Mouse (Mus musculus) liver, embryonic 13.5 days (tissue): Measurements from ENCODE around the gene Bsg. TPM values are rescaled to one million over a fixed set of nuclear protein-coding genes. Genes with fewer than 3 reads are reported as not detected.
A peak's percentile ranks its signal among the peaks of the same experiment; 100 is the strongest.

Experiments used
- ATAC-seq: fragments of 200-750 bp; cut with Nextera tagmentation; 2 replicates; pipeline ENCODE4 v1.8.0; 2017; ENCODE audit warnings: low read depth, mild to moderate bottlenecking, moderate number of reproducible peaks, moderate library complexity
- DNase-seq: peaks from one replicate; pipeline ENCODE4 v3.0.0; 2022
- H3K27ac ChIP-seq: fragments of 300-500 bp; sonication (generic); 2 replicates; pipeline ENCODE4 v1.5.1; 2015; ENCODE audit warnings: moderate library complexity, mild to moderate bottlenecking, inconsistent platforms
- H3K27me3 ChIP-seq: fragments of 300-500 bp; sonication (generic); 2 replicates; pipeline ENCODE4 v1.6.1; 2015; ENCODE audit warnings: mild to moderate bottlenecking, inconsistent platforms
- H3K36me3 ChIP-seq: fragments of 300-500 bp; sonication (generic); 2 replicates; pipeline ENCODE4 v1.6.1; 2015; ENCODE audit warnings: mild to moderate bottlenecking, inconsistent platforms
- H3K4me1 ChIP-seq: fragments of 300-500 bp; sonication (generic); replicated peaks from 2 replicates; pipeline ENCODE4 v1.6.1; 2015; ENCODE audit warnings: inconsistent platforms
- H3K4me2 ChIP-seq: fragments of 300-500 bp; sonication (generic); 2 replicates; pipeline ENCODE4 v1.6.1; 2015; ENCODE audit warnings: inconsistent platforms, mild to moderate bottlenecking, moderate library complexity
- H3K4me3 ChIP-seq: fragments of 300-500 bp; sonication (generic); replicated peaks from 2 replicates; pipeline ENCODE4 v1.5.1; 2015; ENCODE audit warnings: mild to moderate bottlenecking, inconsistent platforms
- H3K9ac ChIP-seq: fragments of 300-500 bp; sonication (generic); 2 replicates; pipeline ENCODE4 v1.6.1; 2015; ENCODE audit warnings: mild to moderate bottlenecking, inconsistent platforms
- H3K9me3 ChIP-seq: fragments of 300-500 bp; sonication (generic); replicated peaks from 2 replicates; pipeline ENCODE4 v1.6.1; 2016; ENCODE audit warnings: inconsistent platforms
- WGBS: fragments of 180-500 bp; shearing (Covaris S2); methylation state at CpG from one replicate; pipeline ENCODE4 v1.1.7; 2015; ENCODE audit not compliant: insufficient replicate concordance; 5-methylcytosine and 5-hydroxymethylcytosine counted together
- polyA plus RNA-seq: library from polyadenylated mRNA; unstranded; fragments of >200 nt; fragmentation: Nextera tagmentation; extraction: Ambion mirVana; gene quantifications from 2 replicates; pipeline ENCODE4 v1.2.1, GENCODE M21; 2015

Bsg gene
- 903 and 946 TPM in 2 replicates for polyA plus RNA-seq

GRCm38 (mm10) chr10:79704065-79704969 lies at the start of gene Bsg:
Bsg (plus strand) TSS chr10:79704491.
- Histone ChIP-seq H3K9me3 (no peaks in the 10 kb centered on the region), H3K4me1 (peaks cover 65% of the 10 kb centered on the region)
- under 1% methylated on average over 65 of the region's 65 CpGs for WGBS

DNA sequence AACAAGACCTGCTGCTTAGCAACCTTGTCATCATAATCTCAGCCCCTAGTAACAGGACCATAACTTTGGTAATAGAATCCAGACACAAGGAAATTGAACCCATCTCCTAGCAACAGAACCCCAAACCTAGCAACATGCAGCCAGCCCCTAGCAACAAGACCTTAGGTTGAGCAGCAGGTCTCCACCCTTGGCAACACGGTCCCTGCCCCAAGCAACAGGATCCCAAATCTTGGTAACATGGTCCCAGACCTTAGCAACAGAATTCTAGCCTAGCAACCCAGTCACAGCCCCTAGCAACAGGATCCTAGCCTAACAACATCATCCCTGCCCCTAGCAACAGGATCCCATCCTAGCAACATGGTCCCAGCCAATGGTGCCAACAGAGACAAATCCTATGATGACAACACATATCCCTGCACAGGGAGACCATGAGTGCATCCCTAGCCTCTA lies 49.3 kb upstream of the Bsg start:
- no peak for DNase-seq
- ATAC-seq, result no peak
- 53% methylated on average over 1 of the region's 1 CpGs for WGBS

More at GRCm38 (mm10) chr10:79704065-79704969, at the start of gene Bsg:
- peak within 1 kb of the TSS; percentile 98 for H3K27ac ChIP-seq
- DNase-seq, result peak; percentile 99
- H3K36me3 ChIP-seq, result peaks cover 33% of the 10 kb centered on the region
- H3K4me3 ChIP-seq, result peak within 1 kb of the TSS; percentile 78
- peak; percentile 89 for ATAC-seq
- peak within 1 kb of the TSS; percentile 99 for H3K4me2 ChIP-seq
- H3K27me3 ChIP-seq, result no peaks in the 10 kb centered on the region
- peak within 1 kb of the TSS; percentile 98 for H3K9ac ChIP-seq

DNA sequence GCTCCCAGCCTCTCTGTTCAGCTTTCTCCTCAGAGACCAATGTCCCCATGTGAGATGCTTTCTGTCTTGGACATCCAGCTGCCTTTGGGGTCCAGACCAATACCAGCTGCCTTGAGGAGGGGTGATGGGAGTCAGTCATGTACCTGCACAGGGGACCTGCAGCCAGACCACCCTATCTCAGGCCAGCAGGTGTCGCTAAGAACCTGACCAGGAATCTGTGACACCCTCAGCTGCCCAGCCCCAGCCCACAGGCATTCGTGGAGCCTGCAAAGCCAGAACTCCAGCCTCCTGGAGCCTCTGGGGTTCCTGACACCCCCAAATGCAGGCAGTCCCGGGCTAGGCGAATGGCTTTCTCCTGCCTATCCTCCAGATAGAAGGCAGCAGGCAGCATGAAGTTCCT lies 45.5 kb upstream of the Bsg start:
- H3K4me2 ChIP-seq, result no peak overlapping the region
- DNase-seq (no peak), ATAC-seq (no peak)
- peaks cover 16% of the 10 kb centered on the region for H3K27me3 ChIP-seq
- WGBS, result 25% methylated on average over 4 of the region's 4 CpGs
- no peaks in the 10 kb centered on the region for H3K36me3 ChIP-seq
- no peak overlapping the region for H3K4me3 ChIP-seq
- H3K27ac ChIP-seq, result no peak overlapping the region
- no peaks in the 10 kb centered on the region for H3K9me3 ChIP-seq
- peaks cover 5% of the 10 kb centered on the region for H3K4me1 ChIP-seq
- no peak overlapping the region for H3K9ac ChIP-seq

More for the DNA sequence above, 49.3 kb upstream of the Bsg start:
- no peaks in the 10 kb centered on the region for H3K36me3 ChIP-seq
- H3K9me3 ChIP-seq, result no peaks in the 10 kb centered on the region
- no peak overlapping the region for H3K9ac ChIP-seq
- H3K4me2 ChIP-seq, result no peak overlapping the region
- H3K27me3 ChIP-seq, result peaks cover 30% of the 10 kb centered on the region
- no peak overlapping the region for H3K4me3 ChIP-seq
- H3K27ac ChIP-seq, result no peak overlapping the region
- no peaks in the 10 kb centered on the region for H3K4me1 ChIP-seq

- no peak overlapping the region for H3K9ac ChIP-seq
- no peak for DNase-seq
- no peak for ATAC-seq
- H3K4me1 ChIP-seq, result peaks cover 5% of the 10 kb centered on the region
- H3K27ac ChIP-seq, result no peak overlapping the region
- peaks cover 10% of the 10 kb centered on the region for H3K27me3 ChIP-seq
- 70% methylated on average over 2 of the region's 2 CpGs for WGBS
- no peak overlapping the region for H3K4me2 ChIP-seq
- H3K9me3 ChIP-seq, result no peaks in the 10 kb centered on the region
- H3K4me3 ChIP-seq, result no peak overlapping the region
- H3K36me3 ChIP-seq, result no peaks in the 10 kb centered on the region
These were observed 44.0 kb upstream of the Bsg start for GRCm38 (mm10) chr10:79660298-79660697.

GRCm38 (mm10) chr10:79661861-79662260 lies 42.4 kb upstream of the Bsg start:
- H3K27ac ChIP-seq, result no peak overlapping the region
- no peak for ATAC-seq
- WGBS, result 35% methylated on average over 3 of the region's 3 CpGs

DNA sequence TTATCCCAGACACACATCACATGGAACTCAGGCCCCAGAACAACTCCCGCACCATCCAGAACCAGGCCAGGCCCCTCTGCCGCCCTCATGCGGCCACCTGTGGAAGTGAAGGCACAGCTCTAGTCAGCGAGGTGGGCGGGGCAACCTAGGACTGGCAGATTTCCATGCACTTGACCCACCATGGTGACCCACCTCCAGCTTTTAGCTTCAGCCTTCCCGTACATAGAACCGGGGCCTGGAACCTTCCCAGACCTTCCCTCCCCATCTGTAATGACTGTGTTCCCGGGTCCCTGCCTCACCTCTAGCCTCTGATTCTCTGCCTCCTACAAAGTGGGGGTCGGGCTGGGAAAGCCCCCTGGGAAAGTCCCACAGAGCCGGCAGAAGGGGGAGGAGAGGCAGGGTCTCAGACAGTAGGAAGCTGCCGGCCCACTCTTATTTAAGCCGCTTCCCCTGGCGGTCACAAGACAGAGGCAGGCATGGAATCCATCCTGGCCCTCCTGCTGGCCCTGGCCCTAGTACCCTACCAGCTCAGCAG lies 40.1 kb upstream of the Bsg start, which contains the start of gene Madcam1:
Gene Madcam1 (plus strand): TSS at position 429 of the 535 bp plus-strand sequence.
- H3K9me3 ChIP-seq, result no peaks in the 10 kb centered on the region
- H3K9ac ChIP-seq, result no peak within 1 kb of the TSS
- H3K4me2 ChIP-seq, result no peak within 1 kb of the TSS
- H3K4me1 ChIP-seq, result peaks cover 7% of the 10 kb centered on the region
- DNase-seq (peak; percentile 66), ATAC-seq (no peak)
- no peak within 1 kb of the TSS for H3K4me3 ChIP-seq
- H3K27me3 ChIP-seq, result peaks cover 9% of the 10 kb centered on the region; the same call in 1 of the 2 replicates
- no peak within 1 kb of the TSS for H3K27ac ChIP-seq
- WGBS, result 17% methylated on average over 13 of the region's 13 CpGs
- no peaks in the 10 kb centered on the region for H3K36me3 ChIP-seq

More at GRCm38 (mm10) chr10:79661861-79662260, 42.4 kb upstream of the Bsg start:
- H3K4me3 ChIP-seq, result no peak overlapping the region
- DNase-seq, result no peak
- H3K9me3 ChIP-seq, result no peaks in the 10 kb centered on the region
- no peaks in the 10 kb centered on the region for H3K36me3 ChIP-seq
- no peak overlapping the region for H3K4me2 ChIP-seq
- peaks cover 5% of the 10 kb centered on the region for H3K4me1 ChIP-seq
- no peak overlapping the region for H3K9ac ChIP-seq
- peaks cover 9% of the 10 kb centered on the region; the same call in 1 of the 2 replicates for H3K27me3 ChIP-seq

DNA sequence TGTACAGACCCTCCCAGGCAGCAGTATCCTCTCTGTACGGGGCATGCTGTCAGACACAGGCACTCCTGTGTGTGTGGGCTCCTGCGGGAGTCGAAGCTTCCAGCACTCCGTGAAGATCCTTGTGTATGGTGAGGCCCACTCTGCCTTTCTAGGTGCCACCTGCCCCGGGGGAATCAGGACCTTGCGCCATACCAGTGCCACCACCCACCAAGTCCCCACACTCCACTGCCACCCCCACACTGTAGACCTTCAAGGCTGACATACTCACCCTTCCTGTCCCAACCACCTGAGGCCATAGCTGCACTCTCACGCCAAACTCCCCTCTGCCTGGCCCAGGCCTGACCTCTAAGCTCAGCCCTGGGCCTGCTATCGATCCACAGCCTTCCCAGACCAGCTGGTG lies 39.2 kb upstream of the Bsg start:
- WGBS, result 73% methylated on average over 8 of the region's 8 CpGs
- H3K4me1 ChIP-seq, result peaks cover 9% of the 10 kb centered on the region
- H3K36me3 ChIP-seq, result no peaks in the 10 kb centered on the region
- H3K4me2 ChIP-seq, result no peak overlapping the region
- H3K9ac ChIP-seq, result no peak overlapping the region
- no peak overlapping the region for H3K4me3 ChIP-seq
- H3K27me3 ChIP-seq, result peaks cover 9% of the 10 kb centered on the region; the same call in 1 of the 2 replicates
- ATAC-seq (no peak), DNase-seq (no peak)
- no peak overlapping the region for H3K27ac ChIP-seq
- no peaks in the 10 kb centered on the region for H3K9me3 ChIP-seq

DNA sequence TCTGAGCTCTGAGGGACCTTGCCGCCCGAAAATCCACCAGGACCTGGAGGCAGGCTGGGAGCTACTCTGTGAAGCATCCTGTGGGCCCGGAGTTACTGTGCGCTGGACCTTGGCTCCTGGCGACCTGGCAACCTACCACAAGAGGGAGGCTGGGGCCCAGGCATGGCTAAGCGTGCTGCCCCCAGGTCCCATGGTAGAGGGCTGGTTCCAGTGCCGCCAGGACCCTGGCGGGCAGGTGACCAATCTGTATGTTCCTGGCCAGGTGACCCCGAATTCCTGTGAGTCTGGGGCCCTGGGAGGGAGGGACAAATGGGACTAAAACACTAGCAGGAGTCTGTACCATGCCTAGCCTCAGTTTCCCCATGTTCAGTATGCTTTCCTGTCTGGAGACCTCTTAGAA lies 37.8 kb upstream of the Bsg start:
- H3K4me2 ChIP-seq, result no peak overlapping the region
- WGBS, result 53% methylated on average over 9 of the region's 9 CpGs
- DNase-seq (no peak), ATAC-seq (no peak)
- H3K9ac ChIP-seq, result no peak overlapping the region
- no peaks in the 10 kb centered on the region for H3K36me3 ChIP-seq
- no peak overlapping the region for H3K27ac ChIP-seq
- H3K9me3 ChIP-seq, result no peaks in the 10 kb centered on the region
- H3K27me3 ChIP-seq, result peaks cover 9% of the 10 kb centered on the region; the same call in 1 of the 2 replicates
- no peak overlapping the region for H3K4me3 ChIP-seq
- H3K4me1 ChIP-seq, result peaks cover 24% of the 10 kb centered on the region

DNA sequence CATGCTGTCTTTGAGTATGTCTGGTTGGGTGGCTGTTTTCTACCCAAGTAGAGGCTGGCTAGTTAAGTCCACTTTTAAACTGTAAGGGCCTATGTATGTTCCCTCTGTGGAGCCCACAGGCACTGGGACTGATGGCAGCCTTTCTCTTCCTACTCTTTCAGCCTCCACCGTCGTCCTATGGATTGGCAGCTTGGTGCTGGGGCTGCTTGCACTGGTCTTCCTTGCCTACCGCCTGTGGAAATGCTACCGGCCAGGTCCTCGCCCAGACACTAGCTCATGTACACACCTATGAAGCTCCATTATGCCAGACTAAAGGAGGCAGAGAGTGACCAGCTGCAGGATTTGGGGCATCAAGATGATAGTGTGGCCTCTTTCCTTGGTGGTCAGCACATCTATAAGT lies 36.2 kb upstream of the Bsg start:
- Histone ChIP-seq H3K4me2 (peak overlapping the region; percentile 89; the same call in 1 of the 2 replicates), H3K36me3 (no peaks in the 10 kb centered on the region), H3K27me3 (peaks cover 9% of the 10 kb centered on the region; the same call in 1 of the 2 replicates), H3K9ac (no peak overlapping the region), H3K4me3 (no peak overlapping the region), H3K9me3 (no peaks in the 10 kb centered on the region), H3K4me1 (peaks cover 23% of the 10 kb centered on the region), H3K27ac (no peak overlapping the region)
- 77% methylated on average over 5 of the region's 5 CpGs for WGBS
- DNase-seq (no peak), ATAC-seq (no peak)

- under 1% methylated on average over 45 of the region's 45 CpGs for WGBS
- DNase-seq, result peak; percentile 85
- H3K9me3 ChIP-seq, result no peaks in the 10 kb centered on the region
These were observed 35.3 kb upstream of the Bsg start, which contains the start of gene Tpgs1 for GRCm38 (mm10) chr10:79668771-79669575. Tpgs1 (plus strand) TSS chr10:79669369.

More at GRCm38 (mm10) chr10:79668771-79669575, 35.3 kb upstream of the Bsg start, which contains the start of gene Tpgs1:
- Histone ChIP-seq H3K4me3 (peak within 1 kb of the TSS; percentile 86), H3K4me1 (peaks cover 23% of the 10 kb centered on the region), H3K27ac (peak within 1 kb of the TSS; percentile 83), H3K4me2 (peak within 1 kb of the TSS; percentile 89), H3K27me3 (peaks cover 9% of the 10 kb centered on the region; the same call in 1 of the 2 replicates), H3K36me3 (no peaks in the 10 kb centered on the region), H3K9ac (peak within 1 kb of the TSS; percentile 86)
- ATAC-seq, result peak; percentile 73
